Mouse (Mus musculus) spleen, postnatal 10 days (tissue): ENCODE data around the gene Cftr.

Source experiments
- DNase-seq, 2 experiments: peaks; one replicate each; pipeline ENCODE4 v3.0.0; 2021 to 2022; ENCODE audit warnings: low spot score in 2 of 2

Gene Cftr

DNA sequence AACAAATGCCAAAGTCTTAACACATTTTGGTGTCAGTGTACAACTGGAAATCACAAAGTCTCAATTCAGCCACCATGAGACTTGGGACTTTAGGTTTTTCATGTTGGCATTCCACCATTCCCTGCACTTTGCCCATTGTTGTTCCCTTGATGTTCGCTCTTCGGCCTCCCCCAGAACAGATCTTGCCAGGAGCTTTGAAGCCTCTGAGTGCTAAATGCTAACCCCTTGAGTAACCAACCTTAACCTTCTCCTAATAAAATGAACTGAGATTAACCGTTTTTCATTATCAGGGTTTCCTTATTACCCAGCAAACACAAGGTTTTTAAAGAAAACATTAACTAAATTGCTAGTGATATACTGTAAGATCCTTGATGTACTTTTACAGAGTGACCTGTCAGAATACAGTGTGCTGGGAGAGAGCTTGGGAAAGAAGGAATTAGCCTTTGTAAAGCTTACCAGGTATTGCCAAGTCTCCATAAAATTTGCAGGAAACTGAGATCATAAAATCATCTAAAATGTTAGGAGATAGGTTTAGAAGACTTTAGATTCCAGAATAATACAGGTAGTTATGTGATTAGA is 144.0 kb downstream of the Cftr start:
- DNase-seq = no peak

DNA sequence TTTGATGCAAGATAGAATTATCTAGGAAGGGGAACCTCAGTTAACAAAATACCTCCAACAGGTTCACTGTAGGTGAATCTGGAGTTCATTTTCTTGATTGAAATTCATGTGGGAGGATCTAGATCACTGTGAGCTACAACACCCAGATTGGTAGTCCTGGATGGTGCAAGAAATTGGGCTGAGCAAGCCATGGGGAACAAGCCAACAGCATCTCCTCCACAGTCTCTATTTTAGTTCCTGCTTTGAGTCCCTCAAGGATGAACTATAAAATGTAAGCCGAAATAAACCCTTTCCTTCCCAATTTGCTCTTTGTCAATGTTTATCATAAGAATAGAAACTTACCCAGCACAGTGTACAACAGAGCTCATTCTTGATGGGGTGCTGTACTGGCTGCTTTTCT is 152.5 kb downstream of the Cftr start:
- DNase-seq = no peak

DNA sequence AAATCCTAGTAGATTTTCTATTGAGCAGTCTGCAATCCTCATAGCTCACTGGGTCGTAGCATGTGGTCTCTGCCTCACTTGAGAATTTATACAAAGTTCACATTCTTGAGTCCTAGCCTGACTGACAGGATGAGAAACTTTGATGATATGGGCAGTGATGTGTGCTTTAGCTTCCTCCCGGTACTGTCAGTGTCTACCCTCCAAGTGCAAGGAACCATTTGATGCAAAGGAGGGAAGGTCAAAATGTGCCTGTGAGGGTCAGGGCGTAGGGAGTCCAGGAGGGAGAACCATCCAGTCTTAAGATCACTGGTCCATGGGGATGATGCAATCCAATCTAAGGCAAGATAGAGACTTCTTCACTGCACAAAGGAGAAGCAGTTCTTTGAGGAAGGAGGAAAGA is 164.9 kb downstream of the Cftr start:
- no peak for DNase-seq

DNA sequence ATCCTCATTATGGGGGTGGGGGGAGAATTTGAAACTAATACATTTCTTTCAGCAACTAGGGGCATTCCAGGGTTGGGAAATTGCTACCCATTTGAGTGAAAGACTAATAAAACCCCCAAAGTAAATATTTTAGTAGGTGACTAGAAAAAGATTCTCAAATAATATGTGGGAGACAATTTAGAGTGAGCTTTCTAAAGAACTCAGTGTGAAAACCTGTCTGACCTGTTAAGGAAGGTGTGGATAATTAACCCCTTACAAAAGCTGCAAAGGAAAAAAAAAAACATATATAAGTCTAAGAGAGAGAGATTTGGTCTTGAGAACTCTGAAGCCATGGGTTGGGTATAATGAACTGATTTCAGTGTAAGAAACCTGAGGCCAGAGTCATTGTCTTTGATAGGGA is 167.8 kb downstream of the Cftr start:
- DNase-seq = no peak

DNA sequence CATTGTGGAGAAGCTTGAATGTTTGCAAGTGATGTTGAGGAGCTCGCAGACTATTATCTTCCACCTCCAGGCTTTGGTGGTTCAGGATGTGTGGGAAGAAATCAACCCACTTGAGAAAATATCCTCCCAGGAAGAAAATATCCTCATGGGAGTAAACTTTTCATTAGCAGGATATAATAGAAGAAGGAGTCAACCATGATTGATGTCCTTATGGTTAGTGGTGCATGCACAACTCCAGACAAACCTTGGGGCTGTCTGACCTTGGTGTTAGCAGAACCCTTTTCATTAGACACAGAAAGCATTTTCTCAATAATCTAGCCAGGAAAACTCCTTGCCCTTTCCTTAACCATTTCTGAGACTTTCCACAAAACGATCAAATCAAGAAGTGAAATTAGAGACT is 173.8 kb downstream of the Cftr start:
- DNase-seq = no peak

DNA sequence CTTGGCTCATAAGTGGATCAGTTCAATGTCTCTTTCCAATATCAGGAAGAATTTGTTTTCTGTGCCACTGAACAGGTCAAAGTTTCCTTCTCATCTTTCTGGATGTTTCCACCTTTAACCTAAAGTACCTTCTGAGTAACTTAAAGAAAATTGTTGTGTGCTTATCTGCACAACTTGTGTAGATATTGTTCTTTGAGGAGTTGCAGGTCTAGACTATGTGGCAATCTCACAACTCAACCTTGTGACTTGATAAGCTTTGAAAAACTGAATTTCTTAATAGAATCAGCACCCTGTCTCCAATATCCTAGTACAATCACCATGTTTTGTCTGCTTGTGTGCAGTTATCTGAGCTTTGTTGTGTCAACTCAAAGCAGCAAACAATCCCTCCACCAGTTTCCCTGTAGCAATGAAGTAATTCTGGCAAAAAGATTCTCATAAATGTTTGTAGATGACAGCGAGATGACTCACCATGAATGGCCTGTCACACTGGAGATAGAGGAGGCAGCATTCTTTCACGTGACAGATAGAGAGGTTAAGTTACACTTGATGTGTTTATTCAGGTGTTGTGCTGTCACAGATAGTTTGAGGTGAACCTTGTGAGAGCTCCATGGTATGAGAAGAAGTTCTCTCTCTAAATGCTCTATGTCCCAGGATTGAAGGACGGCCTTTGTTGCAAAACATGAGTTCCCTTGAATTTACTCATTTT is 178.8 kb downstream of the Cftr start:
- no peak for DNase-seq

DNA sequence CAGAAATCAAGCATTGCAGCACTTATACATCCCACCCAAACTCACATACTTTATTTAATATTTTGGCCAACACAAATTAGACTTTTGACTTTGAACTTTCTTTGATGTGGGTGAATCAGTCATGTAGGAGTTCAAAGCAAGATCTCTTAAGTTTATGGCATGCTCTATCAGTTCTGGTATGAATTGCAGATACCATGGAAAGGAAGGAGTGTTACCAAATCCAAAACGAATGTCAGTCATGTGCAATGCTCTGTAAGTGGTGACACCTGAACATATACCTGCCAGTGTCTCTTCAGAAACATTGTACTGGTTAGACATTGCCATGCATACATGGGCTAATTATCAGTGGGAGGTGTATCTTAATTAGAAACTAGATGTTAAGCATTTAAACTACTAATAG is 189.7 kb downstream of the Cftr start:
- DNase-seq = no peak

DNA sequence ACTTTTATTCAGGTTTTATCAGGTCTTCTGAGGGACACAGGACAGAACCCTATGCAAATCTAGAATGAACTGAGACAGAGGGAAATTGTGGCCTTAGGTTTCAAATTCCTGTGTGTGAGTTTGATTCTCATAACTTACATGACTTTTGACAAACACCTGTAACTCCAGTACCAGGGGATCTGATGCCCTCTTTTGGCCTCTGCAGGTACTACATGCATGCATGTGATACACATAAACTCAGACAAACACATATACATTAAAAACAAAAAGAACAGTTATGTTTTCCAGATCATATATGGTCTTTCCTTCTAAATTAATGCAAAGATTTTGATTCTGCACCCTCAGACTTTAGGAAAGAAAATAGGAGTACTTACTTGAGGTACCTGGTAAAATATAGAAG is 190.5 kb downstream of the Cftr start:
- DNase-seq = no peak

DNA sequence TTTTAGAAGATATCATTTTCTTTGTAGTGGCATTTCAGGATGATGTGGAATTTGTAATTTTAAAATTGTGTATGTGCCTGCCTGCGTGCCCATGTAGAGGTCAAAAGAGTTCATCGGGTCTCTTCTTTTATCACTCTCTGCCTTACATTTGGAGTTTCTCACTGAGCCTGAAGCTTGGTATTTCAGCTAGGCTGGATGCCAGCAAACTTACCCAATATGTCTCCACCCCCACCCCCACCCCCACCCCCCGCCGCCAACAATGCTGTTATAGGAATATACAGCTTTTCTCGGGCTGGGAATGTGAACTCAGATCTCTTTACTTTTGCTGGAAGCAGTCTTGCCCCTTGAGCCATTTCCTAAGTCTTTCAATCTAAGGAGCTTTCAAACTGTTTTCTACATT is 191.7 kb downstream of the Cftr start:
- no peak for DNase-seq

DNA sequence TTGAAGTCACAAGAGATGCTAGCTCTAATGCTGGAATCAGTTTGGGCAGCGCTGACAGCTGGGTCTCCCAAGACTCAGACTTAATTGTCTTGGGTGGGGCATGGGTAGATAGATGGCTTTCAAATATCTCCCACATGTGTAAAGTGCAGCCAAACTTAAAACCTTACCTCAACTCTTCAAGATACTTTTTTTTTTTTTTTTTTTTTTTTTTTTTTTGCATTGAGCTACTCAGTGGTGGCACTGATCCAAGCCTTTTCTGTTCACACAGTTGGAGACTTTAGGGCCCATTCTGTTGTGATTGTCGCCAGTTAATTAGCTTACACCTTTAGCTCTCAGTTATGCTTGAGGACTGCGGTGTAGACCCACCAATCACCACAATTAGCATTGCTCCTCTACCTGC is 198.6 kb downstream of the Cftr start:
- DNase-seq = no peak

DNA sequence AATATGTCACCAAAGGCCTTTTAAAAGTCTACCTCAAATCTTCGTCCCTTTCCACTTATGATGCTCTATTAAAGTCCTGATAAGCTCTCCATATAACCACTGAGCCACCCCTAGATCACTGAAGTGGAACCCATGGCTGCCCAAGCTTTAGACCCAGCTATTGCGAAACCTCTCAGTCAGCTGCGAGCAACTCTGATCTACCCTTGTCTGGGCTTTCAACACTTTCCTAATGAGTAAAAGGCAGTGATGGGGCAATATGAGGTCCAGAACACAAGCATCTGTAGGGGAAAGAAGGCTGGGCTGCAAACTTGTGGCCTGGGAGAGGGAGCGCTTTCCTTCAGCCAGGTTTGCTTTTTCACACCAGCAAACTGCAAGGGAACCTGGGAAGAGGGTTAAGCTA is 199.2 kb downstream of the Cftr start:
- DNase-seq = no peak
